Mouse (Mus musculus) left cerebral cortex, postnatal 25 days (tissue): ENCODE data around the gene Cacna2d2. TPM values are rescaled to one million over a fixed set of nuclear protein-coding genes. Genes with fewer than 3 reads are reported as not detected.
"Not testable (repeated sequence)": the region's sequence is repeated elsewhere in the genome, so short reads cannot be mapped to it uniquely, and the experiment has no call there.

Experiments used
- DNase-seq, 2 experiments: peaks; one replicate each; pipeline ENCODE4 v3.0.0; 2022; ENCODE audit warnings: low spot score in 2 of 2, mixed read lengths in 1 of 2
- intact Hi-C: fragments of 180-260 bp; cut with DNase I; formaldehyde crosslinking; loops from one replicate; pipeline ENCODE4 v1.15.1; 2025
- total RNA-seq, 2 experiments: library from RNA; stranded (reverse); gene quantifications; 2 replicates each; pipeline ENCODE4 v1.2.3; 2021

The Cacna2d2 gene
- total RNA-seq, 2 experiments from 2014 or later: 25.4 to 40.2 TPM

DNA sequence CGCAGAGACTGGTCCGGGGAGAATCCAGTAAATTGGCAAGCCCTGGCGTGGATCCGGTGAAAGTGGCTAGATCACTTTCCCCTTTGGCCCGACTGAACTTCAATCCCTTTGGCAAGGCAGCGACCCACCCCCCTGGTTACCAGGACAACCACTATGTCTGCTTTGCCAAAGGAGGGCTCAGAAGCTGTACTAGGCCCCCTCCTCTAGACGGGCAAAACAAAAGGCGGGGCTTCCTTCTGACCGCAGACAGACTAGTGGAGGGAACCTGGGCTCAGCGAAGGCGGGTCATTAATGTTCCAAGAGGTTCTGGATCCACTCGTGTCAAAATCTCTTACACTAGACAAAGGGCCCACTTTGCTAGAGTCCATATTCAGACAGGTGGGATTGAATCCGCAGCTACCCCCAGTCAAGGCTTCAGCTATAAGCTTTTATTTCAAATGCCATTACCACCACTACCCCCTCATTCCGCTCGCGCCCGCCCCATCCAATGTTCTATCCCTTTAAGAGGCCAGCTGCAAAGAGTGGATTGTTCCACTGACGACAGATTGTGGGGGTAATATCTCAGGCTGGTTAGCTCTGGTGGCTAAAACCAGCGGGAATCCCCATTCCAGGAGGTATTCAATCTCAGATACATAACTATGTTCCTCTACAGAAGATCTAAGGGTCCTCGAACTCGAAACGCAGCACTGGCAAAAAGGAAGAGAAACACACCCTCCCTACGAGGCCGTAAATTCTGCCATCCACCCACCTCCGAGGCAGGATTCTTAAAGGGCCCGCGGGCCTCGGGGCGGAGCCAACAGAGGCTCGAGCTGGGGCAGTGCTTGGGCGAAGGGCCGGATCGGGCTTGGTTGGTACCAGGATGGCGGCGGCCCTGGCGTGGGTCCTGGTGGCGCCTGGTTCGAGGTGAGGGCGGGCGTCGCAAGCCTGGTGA lies 169.2 kb downstream of the Cacna2d2 start:
- DNase-seq: peak; percentile 78 to 83
- intact Hi-C loops: no loop called here

DNA sequence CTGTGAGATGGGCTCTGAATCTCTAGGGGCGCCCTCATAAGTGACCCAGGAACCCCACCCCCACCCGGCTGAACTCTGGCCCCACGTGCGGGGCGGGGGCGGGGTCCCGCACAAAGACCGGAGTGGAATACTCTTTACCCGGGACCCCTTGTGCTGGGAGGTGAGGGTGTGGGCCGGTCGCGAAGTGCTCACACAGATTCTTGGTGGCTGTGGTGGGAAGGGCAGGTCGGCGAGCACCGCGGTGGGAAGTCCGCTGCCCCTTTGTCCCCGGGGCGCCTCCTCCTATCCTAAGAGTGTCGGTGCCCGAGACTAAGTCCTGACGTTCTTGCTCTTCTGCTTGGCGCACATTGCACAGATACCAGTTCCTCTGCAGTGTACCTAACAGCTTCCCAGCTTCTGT lies 169.9 kb downstream of the Cacna2d2 start:
- intact Hi-C loops: no loop called here
- peak in 1 of 2 experiments; percentile 32 for DNase-seq

DNA sequence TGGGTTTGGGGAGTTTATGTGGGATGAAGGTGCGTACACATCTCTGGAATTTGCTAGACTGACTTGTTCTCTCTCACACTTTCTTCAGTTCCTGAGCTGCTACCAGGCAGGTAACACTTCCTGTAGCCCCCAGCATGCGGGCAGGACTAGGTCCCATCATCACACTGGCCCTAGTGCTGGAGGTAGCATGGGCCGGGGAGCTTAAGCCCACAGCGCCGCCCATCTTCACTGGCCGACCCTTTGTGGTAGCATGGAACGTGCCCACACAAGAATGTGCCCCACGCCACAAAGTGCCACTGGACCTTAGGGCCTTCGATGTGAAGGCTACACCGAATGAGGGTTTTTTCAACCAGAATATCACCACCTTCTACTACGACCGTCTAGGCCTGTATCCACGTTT lies 170.6 kb downstream of the Cacna2d2 start:
- intact Hi-C loops: no loop called here

DNA sequence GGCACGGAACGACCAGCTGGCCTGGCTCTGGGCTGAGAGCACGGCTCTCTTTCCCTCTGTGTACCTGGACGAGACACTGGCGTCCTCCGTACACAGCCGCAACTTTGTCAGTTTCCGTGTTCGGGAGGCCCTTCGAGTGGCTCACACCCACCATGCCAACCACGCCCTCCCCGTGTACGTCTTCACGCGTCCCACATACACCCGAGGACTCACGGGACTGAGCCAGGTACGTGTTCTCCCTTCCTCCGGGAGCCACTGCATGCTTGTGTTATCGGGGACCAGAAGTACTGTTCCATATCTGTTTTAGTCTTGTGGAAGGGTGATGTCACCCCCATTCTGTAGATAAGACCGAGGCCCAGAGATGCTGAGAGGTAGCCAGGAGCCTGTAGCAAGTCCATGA lies 171.4 kb downstream of the Cacna2d2 start:
- intact Hi-C loops: no loop called here
- DNase-seq: no peak

More for the DNA sequence above, 170.6 kb downstream of the Cacna2d2 start:
- no peak for DNase-seq

DNA sequence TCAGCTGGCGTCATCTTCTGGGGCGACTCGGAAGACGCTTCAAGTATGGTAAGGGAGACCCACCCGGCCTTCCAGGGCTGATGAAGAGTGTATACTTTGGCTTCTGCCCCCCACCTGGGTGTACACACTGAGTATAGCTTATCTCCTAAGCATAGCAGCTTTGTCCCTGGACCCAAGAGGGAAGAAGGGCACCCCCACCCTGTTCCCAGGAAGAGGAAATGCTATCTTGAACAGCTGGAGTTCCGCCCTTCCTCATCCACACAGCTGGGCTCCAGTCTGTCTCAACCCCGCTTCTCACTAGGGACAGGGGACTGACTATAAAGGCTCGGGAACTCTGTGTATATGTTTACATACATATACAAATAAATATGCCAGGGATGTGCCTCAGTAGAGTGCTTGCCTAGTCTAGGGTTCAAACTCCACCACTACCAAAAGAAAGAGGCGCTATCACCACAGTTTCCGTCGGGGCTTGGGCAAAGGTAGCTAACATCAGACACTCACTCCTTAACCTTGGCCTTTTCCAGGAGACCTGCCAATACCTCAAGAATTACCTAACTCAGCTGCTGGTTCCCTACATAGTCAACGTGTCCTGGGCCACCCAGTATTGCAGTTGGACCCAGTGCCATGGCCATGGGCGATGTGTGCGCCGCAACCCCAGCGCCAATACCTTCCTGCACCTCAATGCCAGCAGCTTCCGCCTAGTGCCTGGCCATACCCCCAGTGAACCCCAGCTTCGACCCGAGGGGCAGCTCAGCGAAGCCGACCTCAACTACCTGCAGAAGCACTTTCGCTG lies 172.3 kb downstream of the Cacna2d2 start:
- intact Hi-C loops: no loop called here
- no peak for DNase-seq

DNA sequence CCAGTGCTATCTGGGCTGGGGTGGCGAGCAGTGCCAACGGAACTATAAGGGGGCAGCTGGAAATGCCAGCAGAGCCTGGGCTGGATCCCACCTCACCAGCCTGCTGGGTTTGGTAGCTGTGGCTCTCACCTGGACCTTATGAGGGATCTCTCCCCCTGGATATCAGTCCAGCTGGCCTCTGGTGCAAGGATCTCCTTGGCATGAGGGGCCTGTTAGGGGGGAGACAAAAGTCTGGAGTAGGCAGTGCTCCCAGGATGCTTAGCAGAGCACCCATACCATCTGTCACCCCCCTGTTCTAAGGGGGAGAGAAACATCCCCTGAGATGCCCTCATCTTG lies 172.9 kb downstream of the Cacna2d2 start:
- no peak for DNase-seq
- intact Hi-C loops: no loop called here

DNA sequence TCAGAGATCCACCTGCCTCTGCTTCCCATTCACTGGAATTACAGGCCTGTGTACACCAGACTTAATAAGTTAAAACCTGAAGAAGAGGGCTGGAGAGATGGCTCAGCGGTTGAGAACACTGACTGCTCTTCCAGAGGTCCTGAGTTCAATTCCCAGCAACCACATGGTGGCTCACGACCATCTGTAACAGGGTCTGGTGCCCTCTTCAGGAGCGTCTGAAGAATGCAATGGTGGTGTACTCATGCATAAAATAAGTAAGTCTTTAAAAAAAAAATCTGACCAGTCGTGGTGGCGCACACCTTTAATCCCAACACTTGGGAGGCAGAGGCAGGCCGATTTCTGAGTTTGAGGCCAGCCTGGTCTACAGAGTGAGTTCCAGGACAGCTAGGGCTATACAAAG lies 174.4 kb downstream of the Cacna2d2 start:
- DNase-seq, intact Hi-C loops: not testable (repeated sequence)

DNA sequence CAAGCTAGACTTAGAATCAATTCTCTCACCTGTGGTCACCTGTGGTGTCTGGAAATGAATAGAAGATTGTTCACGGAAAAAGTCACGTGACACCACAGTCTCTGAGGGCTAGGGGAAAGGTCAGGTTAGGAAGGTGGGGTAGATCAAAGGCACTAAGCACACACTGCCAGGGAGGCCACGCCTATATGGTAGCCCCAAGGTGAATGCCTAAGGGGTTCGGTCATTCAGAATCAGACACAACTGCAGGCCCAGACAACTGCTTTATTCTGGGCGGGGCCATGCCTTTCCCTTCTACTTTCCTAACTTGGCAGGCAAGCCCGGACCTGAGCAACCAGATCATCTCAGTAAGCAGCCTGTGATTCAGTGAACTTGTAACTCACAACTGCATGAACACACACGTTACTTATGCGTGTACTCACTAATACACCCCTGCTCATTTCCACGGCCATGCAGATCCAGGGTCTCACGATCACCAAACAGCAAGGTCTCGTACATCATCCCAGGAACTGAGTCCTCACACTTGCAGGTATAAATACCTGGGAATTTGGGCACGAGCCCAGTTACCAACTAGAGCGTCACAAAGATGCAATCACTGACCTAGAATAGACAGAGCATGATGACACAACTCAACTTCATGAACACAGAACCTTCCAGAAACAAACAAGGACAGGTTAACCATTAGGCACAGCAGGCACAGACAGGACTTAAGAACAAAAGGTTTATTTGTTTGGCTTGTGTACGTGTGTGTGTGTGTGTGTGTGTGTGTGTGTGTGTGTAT lies 176.4 kb downstream of the Cacna2d2 start:
- DNase-seq: no peak
- intact Hi-C loops: no loop called here

DNA sequence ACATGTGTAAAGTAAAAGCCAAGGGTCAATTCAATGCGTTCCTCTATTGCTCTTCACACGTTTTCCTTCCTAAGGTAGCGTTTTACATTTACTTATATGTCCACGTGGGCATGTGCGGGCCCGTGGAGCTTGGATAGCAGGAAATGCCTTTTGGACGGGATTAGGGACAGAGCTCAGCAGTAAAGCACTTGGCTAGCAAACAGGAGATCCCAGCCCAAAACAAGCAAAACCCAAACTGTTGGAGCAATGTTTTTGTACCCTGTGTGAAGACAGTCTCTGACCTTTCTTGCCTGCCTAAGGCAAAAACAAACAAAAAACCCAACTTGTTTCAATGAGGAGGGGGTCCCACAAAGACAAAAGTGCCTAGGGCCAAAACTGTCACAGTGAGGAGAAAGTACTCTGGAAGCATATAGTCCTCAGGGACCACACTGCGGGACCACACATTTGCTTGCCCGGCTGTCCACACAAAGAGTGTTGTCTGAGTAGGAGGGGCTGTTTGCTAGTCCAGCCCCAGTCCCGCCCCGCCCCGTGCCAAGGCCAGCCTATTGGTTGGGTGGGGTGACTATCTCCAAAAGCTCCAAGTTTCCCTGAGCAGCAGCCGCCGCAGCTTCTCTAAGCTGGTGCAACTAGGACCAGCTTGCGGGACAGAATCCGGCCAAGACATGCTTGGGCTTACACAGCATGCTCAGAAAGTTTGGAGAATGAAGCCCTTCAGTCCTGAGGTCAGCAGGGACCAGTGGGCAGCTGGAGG lies 177.1 kb downstream of the Cacna2d2 start, which contains the start of gene Hyal1:
Gene Hyal1 (plus strand): TSS at position 571 of the 751 bp plus-strand sequence.
- intact Hi-C loops: no loop called here
- DNase-seq: peak in 1 of 2 experiments; percentile 43

DNA sequence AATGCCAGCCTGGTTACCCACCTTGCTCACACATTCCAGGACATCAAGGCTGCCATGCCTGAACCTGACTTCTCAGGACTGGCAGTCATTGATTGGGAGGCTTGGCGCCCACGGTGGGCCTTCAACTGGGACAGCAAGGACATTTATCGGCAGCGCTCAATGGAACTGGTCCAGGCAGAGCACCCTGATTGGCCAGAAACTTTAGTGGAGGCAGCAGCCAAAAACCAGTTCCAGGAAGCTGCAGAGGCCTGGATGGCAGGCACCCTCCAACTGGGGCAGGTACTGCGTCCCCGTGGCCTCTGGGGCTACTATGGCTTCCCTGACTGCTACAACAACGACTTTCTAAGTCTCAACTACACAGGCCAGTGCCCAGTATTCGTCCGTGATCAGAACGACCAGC lies 178.5 kb downstream of the Cacna2d2 start:
- intact Hi-C loops: no loop called here

DNA sequence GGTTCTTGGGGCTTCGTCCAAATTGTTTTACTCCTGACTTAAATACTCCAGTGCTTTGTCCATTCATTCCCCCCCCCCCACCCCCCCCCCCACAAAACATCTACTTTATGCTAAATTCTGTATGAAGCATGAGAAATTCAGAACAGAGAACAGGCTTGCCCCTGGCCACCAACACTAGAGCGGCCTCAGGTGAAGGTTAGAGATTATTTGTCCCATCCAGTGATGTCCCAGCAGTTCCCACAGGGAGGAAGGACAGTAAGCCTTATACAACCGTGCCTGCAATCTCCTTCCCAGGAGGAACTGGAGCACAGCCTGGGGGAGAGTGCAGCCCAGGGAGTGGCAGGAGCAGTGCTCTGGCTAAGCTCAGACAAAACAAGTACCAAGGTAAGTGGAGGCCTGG lies 179.2 kb downstream of the Cacna2d2 start, which contains the start of gene Naa80:
Gene Naa80 (plus strand): TSS at position 301 of the 400 bp plus-strand sequence.
- intact Hi-C loops: no loop called here
- no peak for DNase-seq

More for the DNA sequence above, 178.5 kb downstream of the Cacna2d2 start:
- DNase-seq: no peak

Other genes with a start within 250 kb of the Cacna2d2 start
- gene Dock3, start 167.7 kb upstream of the Cacna2d2 start, total RNA-seq: 100 to 1,000 TPM; 188 to 213 TPM
- gene Mapkapk3, start 109.7 kb upstream of the Cacna2d2 start, total RNA-seq: 1 to 10 TPM; 2.2 to 4.5 TPM
- 1 to 10 TPM; 5.8 to 9.4 TPM for gene Cish, start 103.6 kb upstream of the Cacna2d2 start, total RNA-seq
- gene Hemk1, start 61.3 kb upstream of the Cacna2d2 start, total RNA-seq: 10 to 100 TPM; 17.2 to 18.2 TPM
- 1 to 10 TPM; 3.7 to 4.0 TPM for gene 6430571L13Rik, start 59.0 kb upstream of the Cacna2d2 start, total RNA-seq
- 10 to 100 TPM; 33.3 to 36.5 TPM for gene Tmem115, start 134.3 kb downstream of the Cacna2d2 start, total RNA-seq
- 10 to 100 TPM; 16.2 to 17.4 TPM for gene Cyb561d2, start 142.6 kb downstream of the Cacna2d2 start, total RNA-seq
- 10 to 100 TPM; 40.4 to 41.7 TPM for gene Nprl2, start 142.6 kb downstream of the Cacna2d2 start, total RNA-seq
- gene Zmynd10, start 147.7 kb downstream of the Cacna2d2 start, total RNA-seq: 1 to 10 TPM; 4.0 to 5.6 TPM
- gene Rassf1, start 151.9 kb downstream of the Cacna2d2 start, total RNA-seq: 10 to 100 TPM; 14.3 to 17.4 TPM
- gene Tusc2, start 163.6 kb downstream of the Cacna2d2 start, total RNA-seq: 10 to 100 TPM; 86.5 to 94.7 TPM
- gene Hyal2, start 168.3 kb downstream of the Cacna2d2 start, total RNA-seq: 10 to 100 TPM in 1 of 2 experiments, 1 to 10 TPM in 1; 9.3 to 10.1 TPM
- gene Hyal1, start 177.3 kb downstream of the Cacna2d2 start, total RNA-seq: 1 to 10 TPM; 5.0 to 7.4 TPM
- 10 to 100 TPM; 10.8 to 11.3 TPM for gene Naa80, start 179.3 kb downstream of the Cacna2d2 start, total RNA-seq
- 1 to 10 TPM in 1 of 2 experiments, under 1 TPM in 1; 0.96 to 1.1 TPM for gene Hyal3, start 181.2 kb downstream of the Cacna2d2 start, total RNA-seq
- 10 to 100 TPM; 11.1 to 13.3 TPM for gene Ifrd2, start 188.0 kb downstream of the Cacna2d2 start, total RNA-seq
- 1 to 10 TPM; 3.4 to 3.5 TPM for gene Sema3b, start 209.6 kb downstream of the Cacna2d2 start, total RNA-seq
- gene Gnai2, start 235.8 kb downstream of the Cacna2d2 start, total RNA-seq: 100 to 1,000 TPM; 214 to 221 TPM